Mouse (Mus musculus): ENCODE measurements around the gene Rpl37.

DNA sequence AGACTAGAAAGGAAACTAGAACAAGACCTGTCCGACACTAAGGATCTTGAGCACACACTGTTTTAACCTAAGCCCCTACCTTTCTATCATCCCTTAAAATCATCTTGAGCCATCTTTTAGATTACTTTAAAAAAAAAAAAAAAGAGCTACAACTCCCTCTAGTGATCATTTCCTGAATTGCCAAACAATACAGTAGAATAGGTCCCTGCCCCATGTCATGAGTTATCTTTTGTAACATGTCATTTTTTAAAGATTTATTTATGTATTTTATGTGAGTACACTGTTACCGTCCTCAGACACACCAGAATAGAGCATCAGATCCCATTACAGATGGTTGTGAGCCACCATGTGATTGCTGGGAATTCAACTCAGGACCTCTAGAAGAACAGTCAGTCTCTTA lies 10.2 kb upstream of the Rpl37 start:
- TF ChIP-seq CTCF (IDR thresholded peaks at IDR 0.05; ENCODE audit: low read depth, low read length) (no peak), POLR2A (IDR thresholded peaks at IDR 0.05; ENCODE audit: extremely low read depth, insufficient read depth, low read length) (no peak)

Measured in liver, adult 2 months (tissue).